Mouse (Mus musculus) midbrain, embryonic 12.5 days (tissue): ENCODE results near the gene Nsun2. TPM values are rescaled to one million over a fixed set of nuclear protein-coding genes. Genes with fewer than 3 reads are reported as not detected.
"Not testable (repeated sequence)": the region's sequence is repeated elsewhere in the genome, so short reads cannot be mapped to it uniquely, and the experiment has no call there.

Source experiments
- ATAC-seq: fragments of 200-750 bp; cut with Nextera tagmentation; 2 replicates; pipeline ENCODE4 v1.8.0; 2017; ENCODE audit warnings: low read depth, moderate TSS enrichment, moderate library complexity; ENCODE audit not compliant: low FRiP score
- H3K27ac ChIP-seq: fragments of 300-500 bp; sonication (generic); replicated peaks from 2 replicates; pipeline ENCODE4 v1.5.1; 2016; ENCODE audit warnings: mild to moderate bottlenecking
- H3K27me3 ChIP-seq: fragments of 300-500 bp; sonication (generic); 2 replicates; pipeline ENCODE4 v1.6.1; 2016; ENCODE audit warnings: mild to moderate bottlenecking
- H3K36me3 ChIP-seq: fragments of 300-500 bp; sonication (generic); 2 replicates; pipeline ENCODE4 v1.6.1; 2016
- H3K4me1 ChIP-seq: fragments of 300-500 bp; sonication (generic); 2 replicates; pipeline ENCODE4 v1.6.1; 2016
- H3K4me2 ChIP-seq: fragments of 300-500 bp; sonication (generic); replicated peaks from 2 replicates; pipeline ENCODE4 v1.6.1; 2016; ENCODE audit warnings: mild to moderate bottlenecking, moderate library complexity
- H3K4me3 ChIP-seq: fragments of 300-500 bp; sonication (generic); 2 replicates; pipeline ENCODE4 v1.5.1; 2016; ENCODE audit warnings: mild to moderate bottlenecking
- H3K9ac ChIP-seq: fragments of 300-500 bp; sonication (generic); replicated peaks from 2 replicates; pipeline ENCODE4 v1.6.1; 2016; ENCODE audit warnings: mild to moderate bottlenecking, moderate library complexity
- H3K9me3 ChIP-seq: fragments of 300-500 bp; sonication (generic); 2 replicates; pipeline ENCODE4 v1.6.1; 2016; ENCODE audit warnings: mild to moderate bottlenecking
- WGBS: fragments of 180-500 bp; shearing (Covaris S2); methylation state at CpG from one replicate; pipeline ENCODE4 v1.1.7; 2016; 5-methylcytosine and 5-hydroxymethylcytosine counted together
- polyA plus RNA-seq: library from polyadenylated mRNA; unstranded; fragments of >200 nt; fragmentation: Nextera tagmentation; extraction: Ambion mirVana; gene quantifications from 2 replicates; pipeline ENCODE4 v1.2.1, GENCODE M21; 2016

The Nsun2 gene
- polyA plus RNA-seq, 1 experiment from 2014 or later: 102 TPM

GRCm38 (mm10) chr13:69558098-69558660, 24.6 kb downstream of the Nsun2 start:
- ATAC-seq: no peak
- H3K4me2 ChIP-seq: no peak overlapping the region
- 84% methylated on average over 6 of the region's 6 CpGs for WGBS
- no peaks in the 10 kb centered on the region for H3K9me3 ChIP-seq
- H3K9ac ChIP-seq: no peak overlapping the region
- H3K27ac ChIP-seq: no peak overlapping the region
- H3K4me1 ChIP-seq: peaks cover 11% of the 10 kb centered on the region
- no peaks in the 10 kb centered on the region for H3K36me3 ChIP-seq
- H3K4me3 ChIP-seq: no peak overlapping the region
- no peaks in the 10 kb centered on the region for H3K27me3 ChIP-seq

DNA sequence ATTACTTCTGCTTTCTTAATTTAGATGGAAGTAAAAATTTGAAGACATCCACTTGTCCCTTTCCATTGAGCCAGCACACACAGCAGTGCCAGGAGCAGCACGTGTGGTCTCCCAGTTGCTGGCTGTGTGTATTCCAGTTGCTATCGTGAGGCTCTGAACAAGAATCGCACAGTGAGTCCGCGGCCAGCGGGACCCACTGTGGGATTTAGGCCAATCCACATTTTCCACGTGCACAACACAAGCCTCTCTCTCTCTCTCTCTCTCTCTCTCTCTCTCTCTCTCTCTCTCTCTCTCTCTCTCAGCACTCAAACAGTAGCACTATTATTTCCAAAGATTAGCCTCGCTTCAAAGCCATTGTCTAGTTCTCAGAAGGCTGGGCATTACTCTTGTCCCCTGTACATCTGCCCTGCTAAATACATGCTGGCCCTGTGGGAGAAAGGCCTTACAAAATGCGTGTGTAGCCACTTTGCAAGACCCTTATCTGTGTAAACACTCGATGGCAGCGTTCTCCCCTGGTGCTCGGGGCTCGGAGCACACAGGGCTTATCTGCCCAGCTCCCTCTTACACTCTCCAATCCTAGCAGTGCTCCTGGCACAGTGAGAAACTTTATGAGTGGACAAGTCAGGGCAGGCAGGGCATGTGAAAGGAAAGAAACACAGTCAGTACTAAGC, 25.9 kb downstream of the Nsun2 start:
- Histone ChIP-seq H3K9me3 (no peaks in the 10 kb centered on the region), H3K27me3 (no peaks in the 10 kb centered on the region), H3K36me3 (no peaks in the 10 kb centered on the region), H3K27ac (peak overlapping the region; percentile 71), H3K9ac (no peak overlapping the region), H3K4me3 (no peak overlapping the region), H3K4me2 (peak overlapping the region; percentile 5; the same call in 1 of the 2 replicates), H3K4me1 (peaks cover 11% of the 10 kb centered on the region)
- WGBS: 31% methylated on average over 13 of the region's 13 CpGs
- ATAC-seq: peak; percentile 80

DNA sequence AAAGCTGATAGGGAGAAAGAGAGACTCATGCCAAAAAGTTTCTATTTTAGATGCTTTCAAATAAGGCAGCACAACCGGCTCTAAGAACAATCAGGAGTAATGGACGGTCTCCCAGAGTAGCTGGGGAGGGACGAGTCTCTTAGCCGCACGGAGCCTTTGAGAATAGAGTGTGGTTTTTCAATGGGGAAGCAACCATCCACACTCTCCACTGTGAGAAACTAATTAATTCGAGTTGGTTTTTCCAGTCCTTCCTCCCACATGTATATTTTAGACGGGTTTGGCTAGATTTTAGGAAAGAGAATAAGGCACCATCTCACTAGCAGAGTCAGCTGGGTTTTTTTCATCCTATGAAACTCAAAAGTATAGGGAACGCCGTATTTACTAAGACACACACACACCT, 28.5 kb downstream of the Nsun2 start:
- no peak overlapping the region for H3K27ac ChIP-seq
- ATAC-seq: no peak
- H3K9ac ChIP-seq: no peak overlapping the region
- peaks cover 11% of the 10 kb centered on the region for H3K4me1 ChIP-seq
- H3K4me2 ChIP-seq: no peak overlapping the region
- no peaks in the 10 kb centered on the region for H3K36me3 ChIP-seq
- WGBS: 82% methylated on average over 9 of the region's 9 CpGs
- no peaks in the 10 kb centered on the region for H3K27me3 ChIP-seq
- no peaks in the 10 kb centered on the region for H3K9me3 ChIP-seq
- H3K4me3 ChIP-seq: no peak overlapping the region

- Histone ChIP-seq H3K9ac (no peak overlapping the region), H3K36me3 (no peaks in the 10 kb centered on the region), H3K4me3 (no peak overlapping the region), H3K27ac (no peak overlapping the region), H3K4me1 (peaks cover 11% of the 10 kb centered on the region), H3K9me3 (no peaks in the 10 kb centered on the region), H3K27me3 (no peaks in the 10 kb centered on the region), H3K4me2 (no peak overlapping the region)
- WGBS: 75% methylated on average over 12 of the region's 12 CpGs
- ATAC-seq: no peak
Observed at GRCm38 (mm10) chr13:69562654-69563574, 29.4 kb downstream of the Nsun2 start.

DNA sequence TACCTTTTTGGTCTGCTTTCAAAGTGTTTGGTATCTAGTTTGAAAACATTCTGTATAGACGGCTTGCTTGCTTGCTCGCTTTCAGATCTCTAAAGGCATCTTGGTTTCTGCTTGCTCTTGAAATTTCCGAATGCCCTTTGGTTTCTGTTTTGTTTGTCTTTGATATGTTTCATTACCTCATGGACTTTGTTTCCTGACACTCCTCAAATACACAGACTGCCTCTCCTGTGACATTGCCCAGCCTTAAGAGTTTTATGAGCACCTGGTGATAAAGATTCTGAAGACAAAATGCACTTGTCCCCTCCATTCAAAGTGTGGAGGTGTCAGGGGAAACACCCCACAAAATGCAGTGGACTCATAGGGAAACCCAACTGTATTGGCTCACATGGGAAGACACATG, 30.4 kb downstream of the Nsun2 start:
- H3K36me3 ChIP-seq: no peaks in the 10 kb centered on the region
- no peak overlapping the region for H3K4me3 ChIP-seq
- H3K4me2 ChIP-seq: no peak overlapping the region
- no peak overlapping the region for H3K9ac ChIP-seq
- H3K27me3 ChIP-seq: no peaks in the 10 kb centered on the region
- WGBS: 89% methylated on average over 3 of the region's 3 CpGs
- peaks cover 11% of the 10 kb centered on the region for H3K4me1 ChIP-seq
- no peak for ATAC-seq
- H3K27ac ChIP-seq: no peak overlapping the region
- no peaks in the 10 kb centered on the region for H3K9me3 ChIP-seq

DNA sequence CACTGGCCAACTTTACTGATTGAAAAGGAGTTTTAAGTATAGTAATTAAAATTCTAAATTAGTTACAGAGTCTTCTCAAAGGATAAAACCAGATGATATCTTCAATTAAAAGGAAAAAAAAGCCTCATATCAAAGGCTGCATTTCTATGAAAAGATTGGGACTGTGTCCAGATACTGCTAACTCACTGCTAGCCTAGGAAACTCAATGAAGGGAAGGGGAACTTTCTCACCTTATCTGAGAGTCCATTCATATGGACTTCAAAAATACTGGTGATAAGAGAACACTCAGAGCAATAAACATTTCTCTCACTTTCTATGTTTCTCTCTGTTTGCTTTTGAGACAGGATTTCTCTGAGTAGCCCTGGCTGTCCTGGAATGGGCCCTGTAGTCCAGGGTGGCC, 31.0 kb downstream of the Nsun2 start:
- no peak overlapping the region for H3K4me2 ChIP-seq
- no peak overlapping the region for H3K9ac ChIP-seq
- H3K27ac ChIP-seq: no peak overlapping the region
- no peaks in the 10 kb centered on the region for H3K9me3 ChIP-seq
- ATAC-seq: no peak
- H3K4me3 ChIP-seq: no peak overlapping the region
- no peaks in the 10 kb centered on the region for H3K27me3 ChIP-seq
- H3K4me1 ChIP-seq: peaks cover 5% of the 10 kb centered on the region
- no peaks in the 10 kb centered on the region for H3K36me3 ChIP-seq

GRCm38 (mm10) chr13:69565401-69565800, 31.9 kb downstream of the Nsun2 start:
- not testable (repeated sequence) for H3K9ac ChIP-seq, H3K27me3 ChIP-seq, H3K9me3 ChIP-seq, H3K4me3 ChIP-seq, H3K4me2 ChIP-seq, H3K4me1 ChIP-seq, ATAC-seq, H3K27ac ChIP-seq, H3K36me3 ChIP-seq
- WGBS: 94% methylated on average over 4 of the region's 4 CpGs

DNA sequence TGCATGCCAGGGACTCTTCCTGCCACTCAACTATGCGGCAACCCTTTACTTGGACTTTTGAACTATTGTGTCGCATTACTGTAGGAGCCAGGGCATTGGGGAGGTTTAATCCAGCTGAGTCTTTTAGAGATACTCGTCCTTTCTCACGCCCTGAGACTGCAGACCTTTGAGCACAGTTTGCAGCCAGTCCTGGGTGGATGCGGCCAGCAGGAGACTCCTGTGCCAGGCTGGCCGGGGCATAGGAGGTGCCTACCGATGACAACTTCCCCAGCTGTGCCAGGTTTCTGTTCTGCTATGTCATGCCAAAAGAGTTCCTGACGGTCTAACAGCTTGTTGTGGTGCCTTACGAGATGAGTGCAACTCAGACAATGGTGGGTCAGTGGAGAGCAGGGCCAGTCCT, 35.7 kb downstream of the Nsun2 start:
- no peaks in the 10 kb centered on the region for H3K4me1 ChIP-seq
- ATAC-seq: no peak
- 86% methylated on average over 9 of the region's 9 CpGs for WGBS

GRCm38 (mm10) chr13:69572594-69572993, 39.0 kb downstream of the Nsun2 start:
- Histone ChIP-seq H3K9ac (no peak overlapping the region), H3K4me3 (no peak overlapping the region), H3K4me1 (no peaks in the 10 kb centered on the region), H3K9me3 (no peaks in the 10 kb centered on the region), H3K27me3 (no peaks in the 10 kb centered on the region), H3K27ac (no peak overlapping the region), H3K4me2 (no peak overlapping the region), H3K36me3 (no peaks in the 10 kb centered on the region)
- no peak for ATAC-seq
- WGBS: 92% methylated on average over 3 of the region's 3 CpGs

More for the DNA sequence above, 35.7 kb downstream of the Nsun2 start:
- Histone ChIP-seq H3K9ac (no peak overlapping the region), H3K27ac (no peak overlapping the region), H3K27me3 (no peaks in the 10 kb centered on the region), H3K4me2 (no peak overlapping the region), H3K4me3 (no peak overlapping the region), H3K9me3 (no peaks in the 10 kb centered on the region), H3K36me3 (no peaks in the 10 kb centered on the region)

DNA sequence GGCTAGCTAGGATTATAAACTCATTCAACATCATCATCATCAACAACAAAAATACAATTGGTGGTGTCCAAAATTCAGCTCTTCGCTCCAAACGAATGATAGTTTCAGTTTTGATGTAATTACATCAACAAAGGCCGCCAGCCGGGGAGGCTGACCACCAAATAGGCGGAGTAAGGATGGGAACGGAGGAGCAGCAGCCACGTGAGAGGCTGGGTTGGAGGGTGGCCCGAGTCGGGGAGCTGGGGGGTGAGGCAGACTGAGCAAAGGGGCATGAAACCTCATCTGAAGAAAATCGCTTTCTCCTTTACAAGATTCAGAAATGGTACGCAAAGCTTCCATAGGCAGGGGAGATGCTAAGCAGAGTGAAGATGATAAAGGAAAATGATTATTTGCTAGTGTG, 43.1 kb downstream of the Nsun2 start:
- Histone ChIP-seq H3K4me3 (no peak overlapping the region), H3K9me3 (no peaks in the 10 kb centered on the region), H3K4me2 (no peak overlapping the region), H3K36me3 (no peaks in the 10 kb centered on the region), H3K27ac (no peak overlapping the region), H3K4me1 (no peaks in the 10 kb centered on the region), H3K9ac (no peak overlapping the region), H3K27me3 (no peaks in the 10 kb centered on the region)
- 63% methylated on average over 11 of the region's 11 CpGs for WGBS
- no peak for ATAC-seq

GRCm38 (mm10) chr13:69577181-69577834, 43.8 kb downstream of the Nsun2 start:
- no peaks in the 10 kb centered on the region for H3K27me3 ChIP-seq
- WGBS: 89% methylated on average over 16 of the region's 16 CpGs

GRCm38 (mm10) chr13:69582411-69582810, 48.9 kb downstream of the Nsun2 start:
- no peaks in the 10 kb centered on the region for H3K4me1 ChIP-seq
- H3K27ac ChIP-seq: no peak overlapping the region
- 86% methylated on average over 6 of the region's 6 CpGs for WGBS
- H3K4me3 ChIP-seq: no peak overlapping the region
- no peak overlapping the region for H3K4me2 ChIP-seq
- ATAC-seq: no peak
- no peaks in the 10 kb centered on the region for H3K27me3 ChIP-seq
- H3K9ac ChIP-seq: no peak overlapping the region
- H3K36me3 ChIP-seq: no peaks in the 10 kb centered on the region
- H3K9me3 ChIP-seq: no peaks in the 10 kb centered on the region

More at GRCm38 (mm10) chr13:69577181-69577834, 43.8 kb downstream of the Nsun2 start:
- Histone ChIP-seq H3K9me3 (no peaks in the 10 kb centered on the region), H3K4me1 (no peaks in the 10 kb centered on the region), H3K4me2 (no peak overlapping the region), H3K27ac (no peak overlapping the region), H3K4me3 (no peak overlapping the region), H3K36me3 (no peaks in the 10 kb centered on the region), H3K9ac (no peak overlapping the region)
- no peak for ATAC-seq
